Mouse (Mus musculus): ENCODE results near the gene Pla2g4a. TPM values are rescaled to one million over a fixed set of nuclear protein-coding genes. Genes with fewer than 3 reads are reported as not detected.

The Pla2g4a gene
- polyA plus RNA-seq, 1 experiment from 2014 or later = 6.6 TPM

DNA sequence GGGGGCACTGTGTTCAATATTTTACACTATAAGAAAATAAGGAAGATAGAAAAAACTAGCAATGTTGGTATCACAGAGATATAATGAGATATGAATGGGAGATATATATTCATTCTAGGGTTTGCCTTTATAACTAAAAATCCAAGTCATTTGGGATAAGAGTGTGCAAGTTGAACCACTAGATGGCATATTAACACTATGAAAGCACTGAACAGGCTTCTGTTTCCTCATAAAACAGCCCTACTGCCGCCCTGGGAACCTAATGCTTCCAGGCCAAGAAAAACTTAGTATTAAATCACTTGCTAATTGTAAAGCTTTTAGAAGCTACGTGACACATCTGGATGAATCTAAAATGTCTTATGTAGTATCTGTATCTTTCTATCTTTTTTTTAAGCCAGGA is 128.1 kb downstream of the Pla2g4a start:
- Histone ChIP-seq H3K9me3 (no peaks in the 10 kb centered on the region), H3K27ac (no peak overlapping the region), H3K4me3 (no peak overlapping the region), H3K27me3 (ENCODE audit: insufficient read depth, poor library complexity, severe bottlenecking) (no peaks in the 10 kb centered on the region), H3K4me1 (replicated peaks) (no peaks in the 10 kb centered on the region), H3K36me3 (no peaks in the 10 kb centered on the region)
- DNase-seq (ENCODE audit: low spot score) = no peak
- 44% methylated on average over 2 of the region's 2 CpGs for WGBS

DNA sequence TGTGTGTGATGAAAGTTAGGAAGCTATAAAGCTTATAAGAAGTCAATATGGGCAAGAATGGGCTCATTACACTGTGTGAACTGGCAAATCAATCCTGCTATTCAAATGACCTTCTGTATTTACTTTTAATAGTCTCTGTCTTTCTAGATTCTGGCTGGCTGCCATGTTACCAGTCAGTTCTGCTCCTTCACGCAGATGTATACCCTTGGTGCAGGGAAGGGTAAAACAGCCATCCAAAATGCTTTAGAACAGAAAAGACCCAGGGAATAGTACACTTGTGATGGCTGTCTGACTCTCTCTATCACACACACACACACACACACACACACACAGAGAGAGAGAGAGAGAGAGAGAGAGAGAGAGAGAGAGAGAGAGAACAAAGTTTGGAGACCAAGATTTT is 128.6 kb downstream of the Pla2g4a start:
- H3K4me3 ChIP-seq = no peak overlapping the region
- DNase-seq (ENCODE audit: low spot score) = no peak
- WGBS = 86% methylated on average over 1 of the region's 1 CpGs

DNA sequence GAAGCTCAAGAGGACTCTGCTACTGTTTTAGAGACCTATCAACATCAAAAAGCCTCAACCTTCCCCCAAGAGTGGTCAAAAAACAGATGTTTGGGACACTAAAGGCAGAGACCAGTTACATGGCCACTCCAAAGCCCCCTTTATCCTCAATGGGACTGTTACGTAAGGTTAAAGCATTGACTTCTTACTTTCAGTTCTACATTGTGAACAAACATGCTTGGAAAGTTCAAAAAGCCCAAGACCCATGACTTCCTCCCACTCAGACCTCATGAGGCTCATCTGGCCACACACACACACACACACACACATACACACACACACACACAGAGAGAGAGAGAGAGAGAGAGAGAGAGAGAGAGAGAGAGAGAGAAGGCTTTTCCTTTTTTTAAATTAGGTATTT is 130.0 kb downstream of the Pla2g4a start:
- no peaks in the 10 kb centered on the region for H3K27me3 ChIP-seq (ENCODE audit: insufficient read depth, poor library complexity, severe bottlenecking)
- H3K4me1 ChIP-seq (replicated peaks) = no peaks in the 10 kb centered on the region
- WGBS = 96% methylated on average over 1 of the region's 1 CpGs
- no peak overlapping the region for H3K4me3 ChIP-seq
- H3K27ac ChIP-seq = no peak overlapping the region
- no peak for DNase-seq (ENCODE audit: low spot score)
- 0 out of 2 replicates have a peak, but pooled peaks cover 3% of the 10 kb centered on the region for H3K9me3 ChIP-seq
- H3K36me3 ChIP-seq = no peaks in the 10 kb centered on the region

More for the DNA sequence above, 128.6 kb downstream of the Pla2g4a start:
- Histone ChIP-seq H3K36me3 (no peaks in the 10 kb centered on the region), H3K9me3 (no peaks in the 10 kb centered on the region), H3K27me3 (ENCODE audit: insufficient read depth, poor library complexity, severe bottlenecking) (no peaks in the 10 kb centered on the region), H3K4me1 (replicated peaks) (no peaks in the 10 kb centered on the region), H3K27ac (no peak overlapping the region)

DNA sequence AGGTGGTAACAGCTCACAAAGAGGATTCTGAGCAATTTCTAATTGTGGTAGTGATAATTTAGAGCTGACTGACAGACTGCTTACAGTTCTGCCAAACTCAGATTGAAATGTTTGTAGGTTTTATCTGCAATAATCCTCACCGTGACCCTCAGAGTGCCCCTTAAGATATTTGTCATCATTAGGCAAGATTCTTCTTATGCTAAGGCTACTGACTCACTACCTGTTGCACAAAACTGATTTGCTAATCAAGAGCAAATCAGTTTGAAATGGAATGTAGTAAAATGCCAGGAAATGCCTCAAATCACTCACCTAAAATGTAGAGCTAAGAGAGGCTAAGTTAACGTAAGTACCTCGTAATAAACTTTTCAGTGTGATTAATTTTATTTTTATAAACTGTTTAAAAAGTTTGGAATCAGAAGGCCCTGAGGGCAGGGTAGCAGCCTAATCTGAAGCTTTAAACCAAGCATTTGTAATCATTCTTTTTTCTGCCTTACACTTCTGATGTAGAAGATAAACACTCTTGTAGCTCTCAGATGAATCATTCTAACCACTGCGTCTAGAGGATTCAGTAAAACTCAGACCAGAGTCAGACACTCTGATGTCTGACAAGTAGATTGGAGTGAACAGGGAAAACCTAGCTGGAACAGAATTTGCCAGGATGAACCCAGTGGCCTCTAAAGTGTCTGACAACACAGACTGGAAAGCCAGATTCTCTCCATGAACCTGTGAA is 147.3 kb downstream of the Pla2g4a start:
- no peak overlapping the region for H3K27ac ChIP-seq
- WGBS = 93% methylated on average over 4 of the region's 4 CpGs
- H3K4me3 ChIP-seq = no peak overlapping the region
- H3K4me1 ChIP-seq (replicated peaks) = no peaks in the 10 kb centered on the region
- H3K36me3 ChIP-seq = no peaks in the 10 kb centered on the region
- no peaks in the 10 kb centered on the region for H3K9me3 ChIP-seq
- H3K27me3 ChIP-seq (ENCODE audit: insufficient read depth, poor library complexity, severe bottlenecking) = no peaks in the 10 kb centered on the region
- no peak for DNase-seq (ENCODE audit: low spot score)

DNA sequence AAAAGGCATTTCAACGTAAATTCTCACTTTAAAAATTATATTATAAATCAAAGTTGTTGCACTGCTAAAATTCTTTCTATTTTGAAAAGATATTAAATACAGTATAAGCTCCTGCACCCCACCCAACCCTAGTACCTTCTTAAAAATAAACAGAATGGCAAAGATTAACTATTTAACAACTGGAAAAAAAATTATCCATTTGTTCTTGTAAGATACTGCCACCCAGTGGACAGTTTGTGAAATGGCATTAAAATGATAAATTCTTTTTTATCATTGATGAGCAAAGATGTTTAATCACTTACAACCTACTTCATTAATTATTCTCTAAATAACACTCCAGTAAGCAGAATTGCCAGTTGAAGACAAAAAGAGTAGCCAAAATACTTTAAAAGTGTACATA is 151.6 kb downstream of the Pla2g4a start:
- no peak for DNase-seq (ENCODE audit: low spot score)
- H3K4me1 ChIP-seq (replicated peaks) = no peaks in the 10 kb centered on the region
- 88% methylated on average over 1 of the region's 1 CpGs for WGBS
- H3K27ac ChIP-seq = no peak overlapping the region
- H3K36me3 ChIP-seq = no peaks in the 10 kb centered on the region
- no peaks in the 10 kb centered on the region for H3K27me3 ChIP-seq (ENCODE audit: insufficient read depth, poor library complexity, severe bottlenecking)
- no peak overlapping the region for H3K4me3 ChIP-seq
- H3K9me3 ChIP-seq = no peaks in the 10 kb centered on the region

Other genes with a start within 250 kb of the Pla2g4a start
- gene Ptgs2, start 138.7 kb upstream of the Pla2g4a start, polyA plus RNA-seq (2016; fragmentation: Nextera tagmentation; extraction: Ambion mirVana) = 0.03 and 0.17 TPM in 2 replicates

Data from hindbrain, embryonic 10.5 days (tissue).